Mouse (Mus musculus): ENCODE results near the gene Rsc1a1. TPM values are rescaled to one million over a fixed set of nuclear protein-coding genes. Genes with fewer than 3 reads are reported as not detected.

Rsc1a1 gene
- total and polyA plus RNA-seq, 3 experiments = 7.7 TPM; not detected in 2

GRCm38 (mm10) chr4:141664011-141664745 is 21.2 kb downstream of the Rsc1a1 start:
- Histone ChIP-seq H3K9me3 (replicated peaks; ENCODE audit: insufficient read depth, low read length) (no peaks in the 10 kb centered on the region), H3K36me3 (ENCODE audit: control insufficient read depth in 1 of 2, insufficient read depth in 2 of 2, low read length in 2 of 2) (peaks cover 0 to 10% of the 10 kb centered on the region in 2 experiments; a peak in 2 of 4 replicates), H3K4me3 (ENCODE audit: control insufficient read depth in 1 of 2, insufficient read depth in 1 of 2, low read depth in 2 of 2, low read length in 2 of 2) (peak overlapping the region; percentile 85 to 100), H3K27ac (ENCODE audit: control insufficient read depth, low read depth, low read length) (no peak overlapping the region), H3K9ac (ENCODE audit: control insufficient read depth, low read depth, low read length, poor library complexity, severe bottlenecking) (peak overlapping the region; percentile 89), H3K79me2 (ENCODE audit: control insufficient read depth, insufficient read depth, low read length, poor library complexity) (peaks cover 16% of the 10 kb centered on the region), H3K27me3 (ENCODE audit: control insufficient read depth in 1 of 2, insufficient read depth in 2 of 2, low read length in 2 of 2) (no peaks in the 10 kb centered on the region), H3K4me1 (ENCODE audit: control insufficient read depth in 1 of 2, insufficient read depth in 2 of 2, low read length in 2 of 2) (peaks cover 4 to 15% of the 10 kb centered on the region in 2 experiments; a peak in 3 of 4 replicates)
- TF ChIP-seq ZMIZ1 (IDR thresholded peaks at IDR 0.05; ENCODE audit: low read depth, low read length) (peak; percentile 62), UBTF (IDR thresholded peaks at IDR 0.05; ENCODE audit: borderline replicate concordance, insufficient read depth, low read depth, low read length) (peak; percentile 49; the same call in 1 of the 2 replicates), CHD2 (IDR thresholded peaks at IDR 0.05; ENCODE audit: low read length) (no peak), POLR2A (IDR thresholded peaks at IDR 0.05; ENCODE audit: control insufficient read depth in 1 of 2, insufficient read depth in 1 of 2, low read depth in 1 of 2, low read length in 2 of 2, poor library complexity in 1 of 2) (peak; percentile 75 to 84), CHD1 (IDR thresholded peaks at IDR 0.05; ENCODE audit: low read depth, low read length) (no peak), EP300 (IDR thresholded peaks at IDR 0.05; ENCODE audit: low read depth in 1 of 2, low read length in 2 of 2) (no peak), NELFE (IDR thresholded peaks at IDR 0.05; ENCODE audit: low read depth, low read length) (no peak; the same call in none of the 2 replicates), MAZ (IDR thresholded peaks at IDR 0.05; ENCODE audit: low read depth, low read length) (no peak), KAT2A (conservative IDR thresholded peaks at IDR 0.05; ENCODE audit: low read depth, low read length) (no peak), TCF12 (IDR thresholded peaks at IDR 0.05; ENCODE audit: low read depth, low read length) (no peak), MAFK (IDR thresholded peaks at IDR 0.05; ENCODE audit: borderline replicate concordance, low read depth, low read length) (no peak), USF1 (IDR thresholded peaks at IDR 0.05; ENCODE audit: low read depth, low read length) (0 out of 2 replicates have a peak, but pooled peaks have one; percentile 2), NRF1 (IDR thresholded peaks at IDR 0.05; ENCODE audit: insufficient read depth, low read depth, low read length, poor library complexity, severe bottlenecking) (peak; percentile 50; the same call in 1 of the 2 replicates), TAL1 (IDR thresholded peaks at IDR 0.05; ENCODE audit: low read length) (no peak), ZKSCAN1 (IDR thresholded peaks at IDR 0.05; ENCODE audit: low read depth, low read length) (no peak), HCFC1 (IDR thresholded peaks at IDR 0.05; ENCODE audit: low read depth, low read length) (peak; percentile 35; the same call in 1 of the 2 replicates), CTCF (IDR thresholded peaks at IDR 0.05 in 2 of 3, conservative IDR thresholded peaks at IDR 0.05 in 1 of 3; ENCODE audit: control insufficient read depth in 1 of 3, insufficient read depth in 1 of 3, low read depth in 2 of 3, low read length in 3 of 3, poor library complexity in 1 of 3, severe bottlenecking in 1 of 3) (no peak), MEF2A (IDR thresholded peaks at IDR 0.05; ENCODE audit: extremely low read depth, insufficient replicate concordance, low read depth, low read length, poor library complexity, severe bottlenecking) (no peak)
- peak; percentile 70 for DNase-seq (ENCODE audit: low read depth, low spot score)
